Mouse (Mus musculus): Measurements from ENCODE around the gene Fgfr2.

DNA sequence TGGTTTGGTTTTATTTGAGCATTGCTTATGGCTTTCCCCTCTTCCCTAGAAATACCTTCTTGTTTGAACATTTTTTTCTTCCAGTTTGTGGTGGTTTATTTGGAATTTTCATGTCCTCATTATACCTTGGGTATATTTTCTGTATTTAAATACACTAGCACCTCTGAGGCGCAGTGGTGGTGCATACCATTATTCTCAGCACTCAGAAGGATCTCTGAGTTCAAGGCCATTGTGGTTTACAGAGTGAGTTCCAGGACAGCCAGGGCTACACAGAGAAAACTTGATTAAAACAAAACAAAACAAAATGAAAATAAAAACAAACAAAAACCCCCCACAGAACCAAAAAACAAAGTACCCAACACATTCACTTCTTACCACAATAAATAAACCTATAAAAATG lies 189.8 kb downstream of the Fgfr2 start:
- TF ChIP-seq CTCF (conservative IDR thresholded peaks at IDR 0.05; ENCODE audit: insufficient read depth, insufficient read length, low read depth, low read length) (no peak), POLR2A (IDR thresholded peaks at IDR 0.05; ENCODE audit: low read depth, low read length) (no peak)

All from kidney, adult 2 months (tissue).